In genomic region chr10:93737080-93737479, GRCm38 (mm10) we compare ENCODE assay signal across 20 mouse cellular contexts.
DNase-seq lines count a peak whose midpoint lies in the region; ATAC-seq and TF ChIP-seq lines count a peak whose summit lies in the region.
"Had no signal": no experiment of that assay in that cellular context is flagged by ENCODE, and none has a peak within 500 bp of the region (broad histone marks: within the 10 kb centered on the region; RNA-seq: fewer than 3 reads in every experiment).

No protein-coding gene starts in this region.

- no peaks in the 10 kb centered on the region for H3K9me3 ChIP-seq in forebrain, embryonic 13.5 days (replicated peaks)
- no peaks in the 10 kb centered on the region for H3K9me3 ChIP-seq in forebrain, embryonic 10.5 days
- H3K9me3 ChIP-seq in heart, embryonic 11.5 days (replicated peaks; ENCODE audit: control insufficient read depth, low read length), result no peaks in the 10 kb centered on the region
- H3K9me3 ChIP-seq: embryonic facial prominence, embryonic 12.5 days; intestine, embryonic 15.5 days; neural tube, embryonic 15.5 days had no signal

- no peak for DNase-seq in forebrain, embryonic 10.5 days (ENCODE audit: extremely low spot score, low spot score)
- DNase-seq in heart, adult 2 months, result peak; percentile 35 to 47
- peak; percentile 30 for DNase-seq in retina, postnatal 1 day
- DNase-seq in retina, embryonic 14.5 days (ENCODE audit: low spot score), result no peak
- no peak for DNase-seq in layer of hippocampus, postnatal 25 days (ENCODE audit: extremely low spot score in 1 of 2, low spot score in 1 of 2)
- DNase-seq: adrenal gland, postnatal 10 days; cerebellum, adult 2 months; gastrocnemius, postnatal 36 days; left cerebral cortex, postnatal 4 days; lung, adult 2 months; lung, postnatal 4 days; thymus, postnatal 4 days had no signal

- peaks cover 24% of the 10 kb centered on the region for H3K4me1 ChIP-seq in forebrain, embryonic 13.5 days
- H3K4me1 ChIP-seq in forebrain, embryonic 10.5 days, result no peaks in the 10 kb centered on the region
- peaks cover 2% of the 10 kb centered on the region; the same call in 1 of the 2 replicates for H3K4me1 ChIP-seq in heart, adult 2 months (ENCODE audit: control insufficient read depth, insufficient read depth, low read length)
- no peaks in the 10 kb centered on the region for H3K4me1 ChIP-seq in heart, embryonic 11.5 days (ENCODE audit: control insufficient read depth, insufficient read depth, low read length)
- H3K4me1 ChIP-seq: intestine, embryonic 15.5 days had no signal

- H3K4me2 ChIP-seq in forebrain, embryonic 13.5 days, result no peak overlapping the region
- no peak overlapping the region for H3K4me2 ChIP-seq in heart, embryonic 11.5 days
- H3K4me2 ChIP-seq: embryonic facial prominence, embryonic 12.5 days; intestine, embryonic 15.5 days; liver, embryonic 11.5 days; midbrain, embryonic 11.5 days; neural tube, embryonic 15.5 days had no signal

- no peak for TF ChIP-seq EP300 in heart, adult 2 months (IDR thresholded peaks at IDR 0.05; ENCODE audit: insufficient read depth, low read depth, low read length)

- 58% methylated on average over 5 of the region's 5 CpGs for WGBS in forebrain, embryonic 13.5 days
- WGBS in forebrain, embryonic 10.5 days, result 85% methylated on average over 5 of the region's 5 CpGs
- WGBS in heart, adult 2 months, result 76% methylated on average over 5 of the region's 5 CpGs
- WGBS in heart, embryonic 11.5 days (ENCODE audit: insufficient replicate concordance), result 83% methylated on average over 5 of the region's 5 CpGs

- no peaks in the 10 kb centered on the region for H3K79me2 ChIP-seq in heart, adult 2 months (replicated peaks; ENCODE audit: control insufficient read depth, insufficient read depth, low read length)

- H3K4me3 ChIP-seq in forebrain, embryonic 13.5 days, result no peak overlapping the region
- no peak overlapping the region for H3K4me3 ChIP-seq in forebrain, embryonic 10.5 days
- no peak overlapping the region for H3K4me3 ChIP-seq in heart, adult 2 months
- H3K4me3 ChIP-seq in heart, embryonic 11.5 days (ENCODE audit: low read depth, low read length), result no peak overlapping the region
- H3K4me3 ChIP-seq: embryonic facial prominence, embryonic 12.5 days; intestine, embryonic 15.5 days; myocyte; neural tube, embryonic 15.5 days had no signal

- intact Hi-C loops in heart, adult 2 months (cut with DNase I), result no loop called here

- no peak for TF ChIP-seq CTCF in heart, adult 2 months (IDR thresholded peaks at IDR 0.05)

- H3K36me3 ChIP-seq in forebrain, embryonic 13.5 days (ENCODE audit: poor library complexity, severe bottlenecking), result peaks cover 47% of the 10 kb centered on the region
- H3K36me3 ChIP-seq in forebrain, embryonic 10.5 days (replicated peaks), result peaks cover 34% of the 10 kb centered on the region
- no peaks in the 10 kb centered on the region for H3K36me3 ChIP-seq in heart, adult 2 months (ENCODE audit: control insufficient read depth, insufficient read depth, low read length)
- no peaks in the 10 kb centered on the region for H3K36me3 ChIP-seq in heart, embryonic 11.5 days (ENCODE audit: control insufficient read depth, insufficient read depth, low read length)
- H3K36me3 ChIP-seq: embryonic facial prominence, embryonic 12.5 days; intestine, embryonic 15.5 days had no signal

- no peaks in the 10 kb centered on the region for H3K27me3 ChIP-seq in forebrain, embryonic 13.5 days
- no peaks in the 10 kb centered on the region for H3K27me3 ChIP-seq in forebrain, embryonic 10.5 days (ENCODE audit: poor library complexity, severe bottlenecking)
- no peaks in the 10 kb centered on the region for H3K27me3 ChIP-seq in heart, adult 2 months (ENCODE audit: control insufficient read depth, insufficient read depth, low read length)
- no peaks in the 10 kb centered on the region for H3K27me3 ChIP-seq in heart, embryonic 11.5 days (ENCODE audit: control insufficient read depth, insufficient read depth, low read length)
- H3K27me3 ChIP-seq: embryonic facial prominence, embryonic 12.5 days; intestine, embryonic 15.5 days; neural tube, embryonic 15.5 days had no signal

- no peak overlapping the region for H3K9ac ChIP-seq in forebrain, embryonic 13.5 days
- no peak overlapping the region for H3K9ac ChIP-seq in heart, adult 2 months (ENCODE audit: low read depth, low read length)
- H3K9ac ChIP-seq in heart, embryonic 11.5 days (ENCODE audit: low read depth, low read length), result no peak overlapping the region
- H3K9ac ChIP-seq: embryonic facial prominence, embryonic 12.5 days; intestine, embryonic 15.5 days; neural tube, embryonic 15.5 days had no signal

- ATAC-seq in forebrain, embryonic 13.5 days, result peak; percentile 41; the same call in 1 of the 2 replicates
- no peak for ATAC-seq in heart, embryonic 11.5 days (replicated peaks; ENCODE audit: insufficient number of reproducible peaks, low FRiP score, low TSS enrichment)

- TF ChIP-seq POLR2A in heart, adult 2 months (IDR thresholded peaks at IDR 0.05; ENCODE audit: insufficient read depth, low read depth, low read length), result no peak

- H3K27ac ChIP-seq in forebrain, embryonic 13.5 days, result no peak overlapping the region
- H3K27ac ChIP-seq in forebrain, embryonic 10.5 days, result no peak overlapping the region
- H3K27ac ChIP-seq in heart, adult 2 months, result peak overlapping the region; percentile 54
- H3K27ac ChIP-seq in heart, embryonic 11.5 days (ENCODE audit: low read depth, low read length), result no peak overlapping the region
- H3K27ac ChIP-seq: embryonic facial prominence, embryonic 12.5 days; intestine, embryonic 15.5 days; neural tube, embryonic 15.5 days had no signal

Comparison
In these comparisons a context has a peak if more than half of its experiments do, and no peak if none do; other contexts are left out.
1. DNase-seq: peak in heart, adult 2 months (2 of 2) and retina, postnatal 1 day (single experiment); none in forebrain, embryonic 10.5 days (single experiment), retina, embryonic 14.5 days (single experiment) and layer of hippocampus, postnatal 25 days (0 of 2).